Mouse (Mus musculus) embryo, embryonic 11.5 days (tissue): ENCODE measurements around the gene Snx6.
"Not testable (repeated sequence)": the region's sequence is repeated elsewhere in the genome, so short reads cannot be mapped to it uniquely, and the experiment has no call there.

ENCODE experiments used
- DNase-seq: peaks from one replicate; pipeline ENCODE4 v3.0.0-alpha.2; 2012; ENCODE audit warnings: low read depth, low spot score

Gene Snx6

GRCm38 (mm10) chr12:54803531-54803930 is 8.0 kb upstream of the Snx6 start:
- DNase-seq: no peak

- DNase-seq: no peak
These were observed 1.2 kb upstream of the Snx6 start for GRCm38 (mm10) chr12:54796516-54797195.

DNA sequence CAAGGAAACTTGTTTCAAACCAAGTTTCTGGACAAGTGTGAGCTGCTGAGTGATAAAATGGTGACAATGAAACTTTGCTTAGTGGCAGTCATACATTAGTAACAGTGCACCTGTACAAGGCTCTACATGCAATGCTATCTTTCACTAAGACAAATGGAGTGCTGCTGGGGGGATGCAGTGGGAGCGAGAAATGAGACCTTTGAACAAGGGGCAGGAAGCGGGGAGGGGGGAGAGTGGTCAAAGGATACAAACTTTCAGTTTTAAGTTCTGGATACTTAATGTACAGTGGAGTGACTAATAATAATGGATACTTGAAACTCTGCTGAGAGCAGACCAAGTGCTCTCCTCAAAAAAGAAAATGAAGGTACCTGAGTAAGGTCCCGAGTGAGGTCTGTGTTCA is 1.1 kb downstream of the Snx6 start:
- DNase-seq: no peak

GRCm38 (mm10) chr12:54791465-54791864 is 4.0 kb downstream of the Snx6 start:
- DNase-seq: no peak

DNA sequence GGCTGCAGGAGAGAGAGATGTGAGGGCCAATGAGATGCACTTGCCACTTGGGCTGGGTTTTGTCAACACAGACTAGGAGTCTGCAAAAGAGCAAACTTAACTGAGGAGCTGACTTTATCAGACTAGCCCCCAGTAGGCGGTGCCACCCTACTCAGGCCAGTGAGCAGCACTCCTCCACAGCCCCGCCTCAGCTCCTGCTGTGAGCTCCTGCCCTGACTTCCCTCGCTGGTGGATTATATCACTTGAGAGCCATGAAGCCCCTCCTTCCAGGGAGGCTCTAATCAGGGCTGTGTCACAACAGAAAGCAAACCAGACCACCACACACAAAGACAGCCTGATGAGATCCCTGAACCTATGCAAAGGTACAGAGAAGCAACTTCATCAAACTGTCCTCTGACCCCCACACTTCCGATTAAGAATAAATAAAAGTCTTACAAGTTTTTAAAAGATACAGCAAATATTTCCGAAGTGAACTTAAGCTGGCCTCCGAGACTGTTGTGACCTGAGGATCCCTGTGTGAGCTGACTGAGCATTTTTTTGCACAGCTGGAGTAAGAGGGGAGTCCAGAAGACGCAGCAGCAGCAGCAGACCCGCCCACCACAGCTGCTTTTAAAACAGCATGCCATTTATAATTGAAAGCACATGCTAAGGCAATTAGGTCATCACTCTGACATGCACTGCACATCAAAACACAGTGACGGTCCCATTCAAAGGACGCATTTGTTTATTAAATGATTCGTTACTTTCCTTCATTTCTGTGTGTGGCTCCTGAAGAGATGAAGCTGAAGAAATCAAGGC is 6.0 kb downstream of the Snx6 start:
- DNase-seq: peak; percentile 39

GRCm38 (mm10) chr12:54763624-54764023 is 31.9 kb downstream of the Snx6 start:
- DNase-seq: no peak

GRCm38 (mm10) chr12:54760676-54761075 is 34.8 kb downstream of the Snx6 start:
- no peak for DNase-seq

DNA sequence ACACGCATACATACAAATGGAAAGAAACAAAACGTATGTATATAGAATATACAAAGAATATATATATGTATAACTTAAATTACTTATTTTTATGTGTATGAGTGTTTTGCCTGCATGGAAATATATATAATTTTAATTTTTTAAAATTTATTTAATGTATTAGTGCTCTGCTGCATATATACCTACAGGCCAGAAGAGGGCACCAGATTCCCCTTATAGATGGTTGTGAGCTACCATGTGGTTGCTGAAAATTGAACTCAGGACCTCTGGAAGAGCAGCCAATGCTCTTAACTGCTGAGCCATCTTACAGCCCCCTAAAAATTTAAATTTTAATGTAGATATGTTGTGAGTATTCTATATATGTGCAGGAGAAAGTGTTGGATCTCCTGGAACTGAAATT is 36.7 kb downstream of the Snx6 start:
- no peak for DNase-seq

DNA sequence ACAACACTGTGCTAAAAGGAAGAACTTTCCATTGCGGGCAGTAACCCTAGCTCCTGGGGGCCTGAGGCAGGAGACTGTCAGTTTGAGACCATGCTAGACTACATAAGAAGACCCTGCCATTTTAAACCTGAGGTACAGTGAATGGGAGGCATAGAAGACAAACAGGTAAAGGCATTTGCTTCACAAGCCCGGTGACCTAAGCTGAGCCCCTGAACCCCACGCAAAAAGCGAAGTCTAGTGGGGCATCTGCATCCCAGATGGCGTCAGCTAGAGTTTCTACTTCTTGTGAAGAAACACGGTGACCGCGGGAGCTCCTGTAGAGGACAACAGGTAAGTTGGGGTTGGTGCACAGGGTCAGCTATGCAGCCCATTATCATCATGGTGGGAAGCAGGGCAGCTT is 46.9 kb downstream of the Snx6 start:
- DNase-seq: no peak

DNA sequence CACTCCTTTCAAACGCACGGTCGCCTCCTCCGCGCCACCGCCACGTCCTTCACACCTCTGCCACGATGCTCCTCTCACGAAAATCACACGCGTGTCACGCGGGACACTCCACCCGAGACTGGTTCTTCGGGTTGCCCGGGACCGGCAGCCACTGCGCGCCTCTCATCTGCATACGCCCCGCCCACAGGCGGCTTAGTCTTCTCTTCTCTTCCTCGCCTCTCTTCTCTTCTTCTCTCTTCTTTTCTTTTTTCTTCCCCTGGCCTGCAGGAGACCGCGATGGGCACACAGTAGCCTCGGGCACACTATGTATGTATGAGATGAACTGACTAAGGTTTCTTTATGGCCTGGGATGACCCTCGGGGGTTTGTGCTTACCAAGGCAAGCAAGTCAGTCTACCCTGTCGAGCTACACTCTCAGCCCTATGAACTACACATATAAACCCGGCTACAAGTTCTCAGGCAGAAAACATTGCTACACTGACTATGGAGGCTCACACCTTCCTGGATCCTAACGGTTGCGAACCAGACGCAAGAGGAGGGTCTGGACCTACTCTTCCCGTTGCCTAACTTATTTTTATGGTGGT is 56.8 kb downstream of the Snx6 start:
- not testable (repeated sequence) for DNase-seq

DNA sequence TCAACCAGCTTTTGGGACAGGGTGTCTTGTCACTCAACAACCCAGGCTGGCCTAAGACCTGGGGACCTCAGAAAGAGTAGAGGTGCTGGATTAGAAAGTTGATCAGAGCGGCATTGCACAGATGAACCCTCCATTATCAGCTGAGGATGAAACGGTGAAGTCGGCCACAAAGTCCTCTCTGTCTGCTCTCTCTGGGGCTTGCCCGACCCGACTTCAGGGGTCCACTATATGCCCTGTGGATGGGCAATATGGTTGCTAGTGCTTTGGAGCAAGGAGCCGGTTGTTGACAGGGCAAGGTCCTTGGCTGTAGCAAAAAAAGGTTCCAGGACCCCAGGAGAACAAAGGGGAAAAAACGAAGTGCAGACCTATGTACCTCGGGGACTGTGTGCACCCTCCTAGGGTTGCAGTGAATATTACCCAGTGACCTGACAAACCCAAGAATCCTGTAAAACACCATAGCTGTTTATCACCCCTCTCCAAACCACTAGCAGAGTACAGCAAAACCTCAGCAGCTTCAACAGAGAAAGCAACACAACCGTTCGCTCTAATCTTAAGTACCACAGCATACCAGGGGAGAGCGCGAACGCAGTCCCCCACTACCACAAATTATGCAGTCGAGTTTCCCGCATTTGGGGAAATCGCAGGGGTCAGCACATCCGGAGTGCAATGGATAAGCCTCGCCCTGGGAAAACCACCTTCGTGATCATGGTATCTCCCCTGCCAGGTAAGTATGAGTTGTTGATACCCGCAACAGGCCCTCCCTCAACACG is 57.4 kb downstream of the Snx6 start:
- not testable (repeated sequence) for DNase-seq

DNA sequence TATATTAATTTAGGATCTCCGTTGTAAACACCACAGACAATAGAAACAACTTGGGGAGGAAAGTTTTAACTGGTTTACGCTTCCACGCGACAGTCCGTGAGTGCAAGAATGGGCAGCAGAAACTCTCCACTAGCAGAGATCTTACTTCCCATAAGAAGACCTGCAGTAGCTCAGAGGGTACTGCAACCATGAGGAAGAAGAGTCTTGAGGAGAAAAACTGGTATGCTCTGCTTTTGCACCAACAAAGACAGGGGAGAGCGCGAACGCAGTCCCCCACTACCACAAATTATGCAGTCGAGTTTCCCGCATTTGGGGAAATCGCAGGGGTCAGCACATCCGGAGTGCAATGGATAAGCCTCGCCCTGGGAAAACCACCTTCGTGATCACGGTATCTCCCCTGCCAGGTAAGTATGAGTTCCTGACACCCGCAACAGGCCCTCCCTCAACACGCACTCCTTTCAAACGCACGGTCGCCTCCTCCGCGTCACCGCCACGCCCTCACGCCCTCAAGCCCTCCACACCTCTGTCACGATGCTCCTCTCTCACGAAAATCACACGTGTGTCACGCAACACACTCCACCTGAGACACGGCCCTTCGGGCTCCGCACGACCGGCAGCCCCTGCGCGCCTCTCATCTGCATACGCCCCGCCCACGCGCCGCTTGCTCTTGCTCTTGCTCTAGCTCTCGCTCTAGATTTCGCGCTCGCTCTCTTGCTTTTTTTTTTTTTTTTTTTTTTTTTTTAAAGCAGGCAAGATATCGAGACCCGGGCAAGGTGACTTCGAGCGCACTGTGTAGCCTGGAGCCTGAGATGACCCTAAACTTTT is 61.0 kb downstream of the Snx6 start:
- not testable (repeated sequence) for DNase-seq

GRCm38 (mm10) chr12:54729140-54730059 is 66.1 kb downstream of the Snx6 start:
- not testable (repeated sequence) for DNase-seq

DNA sequence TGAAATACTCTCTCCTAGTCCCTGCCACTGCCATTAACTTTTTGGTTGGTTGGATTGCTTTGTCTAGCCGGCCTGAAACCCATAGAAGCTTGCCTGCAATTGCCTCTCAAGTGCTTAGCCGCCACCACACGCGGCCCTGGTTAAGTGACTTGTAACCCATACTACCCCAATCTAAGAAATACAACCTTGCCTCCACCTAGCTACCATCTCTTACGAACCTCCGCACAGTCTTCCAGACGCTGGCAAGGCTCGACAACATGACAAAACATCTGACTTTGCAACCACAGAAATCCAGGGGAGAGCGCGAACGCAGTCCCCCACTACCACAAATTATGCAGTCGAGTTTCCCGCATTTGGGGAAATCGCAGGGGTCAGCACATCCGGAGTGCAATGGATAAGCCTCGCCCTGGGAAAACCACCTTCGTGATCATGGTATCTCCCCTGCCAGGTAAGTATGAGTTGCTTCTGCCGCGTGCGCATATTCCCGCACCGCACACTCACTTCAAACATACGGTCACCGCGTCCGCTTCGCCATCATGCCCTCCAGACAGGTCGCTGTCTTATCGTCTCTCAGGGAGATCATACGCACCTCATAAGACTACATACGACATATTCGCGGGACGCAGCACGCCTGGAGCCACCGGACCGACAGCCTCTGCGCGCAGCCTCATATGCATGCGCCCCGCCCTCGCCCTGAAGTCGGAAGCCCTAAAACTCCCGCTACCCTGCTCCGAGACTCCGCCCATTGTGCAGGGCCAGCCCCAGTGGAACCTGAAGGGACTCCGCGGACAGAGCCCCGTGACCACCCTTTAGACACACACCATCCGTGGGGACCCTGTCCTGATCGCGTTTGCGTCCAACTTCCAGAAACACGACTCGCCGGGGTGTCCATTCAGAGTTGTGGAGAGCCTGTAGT is 76.4 kb downstream of the Snx6 start:
- not testable (repeated sequence) for DNase-seq

DNA sequence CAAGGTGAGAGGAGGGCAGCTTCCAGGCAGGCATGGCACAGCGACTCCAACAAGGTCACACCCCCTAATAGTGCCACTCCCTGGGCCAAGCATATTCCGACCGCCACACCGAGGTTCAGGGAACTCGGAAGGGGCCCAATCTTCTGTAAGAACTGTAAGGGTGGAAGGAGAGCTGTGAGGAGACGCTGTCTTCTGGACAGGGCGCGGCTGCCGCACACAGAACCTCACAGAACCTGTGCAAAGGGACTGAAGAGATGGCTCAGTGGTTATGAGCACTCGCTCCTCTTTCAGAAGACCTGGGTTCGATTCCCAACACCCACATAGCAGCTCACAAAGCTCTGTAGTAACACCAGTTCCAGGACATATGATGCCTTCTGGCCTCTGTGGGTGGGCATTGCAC is 78.0 kb downstream of the Snx6 start:
- DNase-seq: not testable (repeated sequence)

DNA sequence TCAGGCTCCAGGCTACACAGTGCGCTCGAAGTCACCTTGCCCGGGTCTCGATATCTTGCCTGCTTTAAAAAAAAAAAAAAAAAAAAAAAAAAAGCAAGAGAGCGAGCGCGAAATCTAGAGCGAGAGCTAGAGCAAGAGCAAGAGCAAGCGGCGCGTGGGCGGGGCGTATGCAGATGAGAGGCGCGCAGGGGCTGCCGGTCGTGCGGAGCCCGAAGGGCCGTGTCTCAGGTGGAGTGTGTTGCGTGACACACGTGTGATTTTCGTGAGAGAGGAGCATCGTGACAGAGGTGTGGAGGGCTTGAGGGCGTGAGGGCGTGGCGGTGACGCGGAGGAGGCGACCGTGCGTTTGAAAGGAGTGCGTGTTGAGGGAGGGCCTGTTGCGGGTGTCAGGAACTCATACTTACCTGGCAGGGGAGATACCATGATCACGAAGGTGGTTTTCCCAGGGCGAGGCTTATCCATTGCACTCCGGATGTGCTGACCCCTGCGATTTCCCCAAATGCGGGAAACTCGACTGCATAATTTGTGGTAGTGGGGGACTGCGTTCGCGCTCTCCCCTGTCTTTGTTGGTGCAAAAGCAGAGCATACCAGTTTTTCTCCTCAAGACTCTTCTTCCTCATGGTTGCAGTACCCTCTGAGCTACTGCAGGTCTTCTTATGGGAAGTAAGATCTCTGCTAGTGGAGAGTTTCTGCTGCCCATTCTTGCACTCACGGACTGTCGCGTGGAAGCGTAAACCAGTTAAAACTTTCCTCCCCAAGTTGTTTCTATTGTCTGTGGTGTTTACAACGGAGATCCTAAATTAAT is 81.5 kb downstream of the Snx6 start:
- DNase-seq: not testable (repeated sequence)

DNA sequence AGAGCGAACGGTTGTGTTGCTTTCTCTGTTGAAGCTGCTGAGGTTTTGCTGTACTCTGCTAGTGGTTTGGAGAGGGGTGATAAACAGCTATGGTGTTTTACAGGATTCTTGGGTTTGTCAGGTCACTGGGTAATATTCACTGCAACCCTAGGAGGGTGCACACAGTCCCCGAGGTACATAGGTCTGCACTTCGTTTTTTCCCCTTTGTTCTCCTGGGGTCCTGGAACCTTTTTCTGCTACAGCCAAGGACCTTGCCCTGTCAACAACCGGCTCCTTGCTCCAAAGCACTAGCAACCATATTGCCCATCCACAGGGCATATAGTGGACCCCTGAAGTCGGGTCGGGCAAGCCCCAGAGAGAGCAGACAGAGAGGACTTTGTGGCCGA is 85.0 kb downstream of the Snx6 start:
- DNase-seq: not testable (repeated sequence)
